Mouse (Mus musculus) heart, embryonic 15.5 days (tissue): ENCODE data around the gene Kcnh6. TPM values are rescaled to one million over a fixed set of nuclear protein-coding genes. Genes with fewer than 3 reads are reported as not detected.

Experiments
- ATAC-seq: fragments of 200-750 bp; cut with Nextera tagmentation; replicated peaks from 2 replicates; pipeline ENCODE4 v1.8.0; 2017; ENCODE audit warnings: low read depth, moderate TSS enrichment; ENCODE audit not compliant: insufficient number of reproducible peaks, insufficient read depth, low FRiP score
- H3K27ac ChIP-seq: fragments of 300-500 bp; sonication (generic); 2 replicates; pipeline ENCODE4 v1.5.1; 2015; ENCODE audit warnings: mild to moderate bottlenecking, inconsistent platforms
- H3K27me3 ChIP-seq: fragments of 300-500 bp; sonication (generic); 2 replicates; pipeline ENCODE4 v1.6.1; 2015; ENCODE audit warnings: inconsistent platforms
- H3K36me3 ChIP-seq: fragments of 300-500 bp; sonication (generic); 2 replicates; pipeline ENCODE4 v1.6.1; 2015; ENCODE audit warnings: mild to moderate bottlenecking, inconsistent platforms
- H3K4me1 ChIP-seq: fragments of 300-500 bp; sonication (generic); replicated peaks from 2 replicates; pipeline ENCODE4 v1.6.1; 2015; ENCODE audit warnings: inconsistent platforms
- H3K4me2 ChIP-seq: fragments of 300-500 bp; sonication (generic); 2 replicates; pipeline ENCODE4 v1.6.1; 2015; ENCODE audit warnings: inconsistent platforms, mild to moderate bottlenecking, moderate library complexity
- H3K4me3 ChIP-seq: fragments of 300-500 bp; sonication (generic); 2 replicates; pipeline ENCODE4 v1.5.1; 2015; ENCODE audit warnings: mild to moderate bottlenecking, inconsistent platforms
- H3K9ac ChIP-seq: fragments of 300-500 bp; sonication (generic); 2 replicates; pipeline ENCODE4 v1.6.1; 2015; ENCODE audit warnings: mild to moderate bottlenecking, inconsistent platforms
- H3K9me3 ChIP-seq: fragments of 300-500 bp; sonication (generic); replicated peaks from 2 replicates; pipeline ENCODE4 v1.6.1; 2016; ENCODE audit warnings: inconsistent platforms
- WGBS: fragments of 180-500 bp; shearing (Covaris S2); methylation state at CpG from one replicate; pipeline ENCODE4 v1.1.7; 2015; ENCODE audit warnings: mixed read lengths; 5-methylcytosine and 5-hydroxymethylcytosine counted together
- polyA plus RNA-seq: library from polyadenylated mRNA; unstranded; fragments of >200 nt; fragmentation: Nextera tagmentation; extraction: Ambion mirVana; gene quantifications from 2 replicates; pipeline ENCODE4 v1.2.1, GENCODE M21; 2015

Kcnh6 gene
- polyA plus RNA-seq, 1 experiment from 2014 or later = 0.08 TPM

DNA sequence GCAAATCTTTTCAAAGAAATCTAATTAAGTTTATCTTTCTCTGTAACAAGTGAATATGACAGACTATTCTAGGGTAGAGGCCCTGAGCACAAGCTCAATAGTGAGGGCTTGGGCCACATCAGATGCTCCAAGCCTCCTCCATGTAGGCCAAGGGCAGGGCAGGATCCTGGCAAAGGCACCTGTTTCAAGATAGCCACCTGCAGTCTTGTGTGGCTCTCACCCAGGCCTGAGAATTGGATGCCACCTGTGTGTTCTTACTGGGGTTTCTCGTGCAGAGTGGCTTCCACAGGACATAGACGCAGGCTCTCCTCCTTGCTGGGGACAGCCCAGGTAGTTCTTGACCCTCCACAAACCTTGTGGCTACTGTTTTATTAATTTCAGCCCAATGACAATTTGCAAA is 29.7 kb upstream of the Kcnh6 start:
- no peak for ATAC-seq
- WGBS = 68% methylated on average over 2 of the region's 2 CpGs
- H3K27me3 ChIP-seq = 0 out of 2 replicates have a peak, but pooled peaks cover 20% of the 10 kb centered on the region

DNA sequence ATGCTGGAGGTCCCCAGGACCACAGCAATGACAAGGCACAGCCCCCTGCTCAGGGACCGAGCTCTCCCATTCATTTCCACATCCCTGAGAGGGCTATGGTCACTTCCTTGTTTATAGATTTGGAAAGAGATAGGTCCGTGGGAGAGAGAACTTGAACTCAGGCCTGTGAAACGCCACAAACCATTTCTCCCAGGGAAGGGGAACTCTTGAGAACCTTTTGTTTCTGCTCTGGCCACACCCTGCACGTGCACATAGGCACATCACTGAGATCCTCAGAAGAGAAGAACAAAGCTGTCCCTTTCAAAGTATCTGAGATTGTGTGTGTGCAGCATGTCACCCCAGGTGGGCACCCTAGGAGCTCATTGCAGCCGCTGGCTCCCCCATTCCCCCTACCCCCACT is 29.3 kb upstream of the Kcnh6 start:
- Histone ChIP-seq H3K4me2 (no peak overlapping the region), H3K36me3 (no peaks in the 10 kb centered on the region), H3K9ac (no peak overlapping the region), H3K27me3 (0 out of 2 replicates have a peak, but pooled peaks cover 20% of the 10 kb centered on the region), H3K27ac (no peak overlapping the region), H3K9me3 (no peaks in the 10 kb centered on the region), H3K4me3 (no peak overlapping the region), H3K4me1 (no peaks in the 10 kb centered on the region)
- 52% methylated on average over 5 of the region's 5 CpGs for WGBS
- ATAC-seq = no peak

More for the DNA sequence above, 29.7 kb upstream of the Kcnh6 start:
- H3K4me2 ChIP-seq = no peak overlapping the region
- H3K36me3 ChIP-seq = no peaks in the 10 kb centered on the region
- no peak overlapping the region for H3K27ac ChIP-seq
- no peaks in the 10 kb centered on the region for H3K4me1 ChIP-seq
- no peak overlapping the region for H3K4me3 ChIP-seq
- H3K9ac ChIP-seq = no peak overlapping the region
- H3K9me3 ChIP-seq = no peaks in the 10 kb centered on the region

DNA sequence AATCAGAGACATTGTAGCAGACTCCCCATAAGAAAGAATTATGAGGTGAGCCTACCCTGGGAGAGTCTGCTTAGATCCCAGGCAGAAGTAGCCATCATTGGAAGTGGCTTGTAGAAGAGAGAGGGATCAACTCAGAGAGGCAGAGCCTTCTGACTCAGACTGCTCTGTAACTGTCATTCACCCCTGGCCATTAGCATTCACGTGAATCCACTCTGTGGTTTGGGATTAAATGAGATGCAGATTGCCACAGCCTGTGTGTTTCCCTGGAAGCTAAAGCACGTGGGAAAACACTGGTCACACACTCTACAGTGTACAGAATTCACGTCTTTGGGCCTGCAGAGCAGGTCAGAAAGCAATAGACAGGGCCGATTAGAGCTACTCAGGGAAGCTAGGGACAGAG is 23.5 kb upstream of the Kcnh6 start:
- no peak for ATAC-seq
- Histone ChIP-seq H3K27me3 (0 out of 2 replicates have a peak, but pooled peaks cover 8% of the 10 kb centered on the region), H3K4me1 (no peaks in the 10 kb centered on the region; the same call in 1 of the 2 replicates), H3K36me3 (no peaks in the 10 kb centered on the region), H3K4me2 (no peak overlapping the region), H3K9me3 (no peaks in the 10 kb centered on the region), H3K27ac (no peak overlapping the region), H3K9ac (no peak overlapping the region), H3K4me3 (no peak overlapping the region)
- WGBS = 68% methylated on average over 4 of the region's 4 CpGs

DNA sequence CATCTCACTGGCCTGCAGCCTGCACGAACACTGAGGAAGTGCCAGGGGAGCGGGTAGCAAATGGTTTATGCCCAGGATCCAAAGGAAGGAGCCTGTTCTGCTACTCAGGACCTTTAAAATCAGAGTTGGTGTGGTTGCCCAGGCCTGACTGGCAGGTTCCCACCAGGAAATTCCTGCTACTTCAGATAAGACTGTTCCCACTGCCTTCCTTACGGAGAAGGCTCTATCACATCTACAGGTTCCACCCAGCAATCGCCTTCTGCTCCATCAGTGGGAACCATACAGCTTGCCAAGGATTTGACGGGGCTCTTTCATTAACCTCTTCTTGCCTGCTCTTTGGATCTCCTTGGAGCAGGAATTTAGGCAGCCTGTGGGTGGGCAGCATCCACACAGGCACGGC is 20.5 kb upstream of the Kcnh6 start:
- H3K4me1 ChIP-seq = no peaks in the 10 kb centered on the region; the same call in 1 of the 2 replicates
- no peak overlapping the region for H3K27ac ChIP-seq
- 0 out of 2 replicates have a peak, but pooled peaks cover 1% of the 10 kb centered on the region for H3K27me3 ChIP-seq
- H3K36me3 ChIP-seq = no peaks in the 10 kb centered on the region
- no peak overlapping the region for H3K4me3 ChIP-seq
- H3K9me3 ChIP-seq = no peaks in the 10 kb centered on the region
- H3K9ac ChIP-seq = no peak overlapping the region
- 48% methylated on average over 6 of the region's 6 CpGs for WGBS
- H3K4me2 ChIP-seq = no peak overlapping the region
- no peak for ATAC-seq

DNA sequence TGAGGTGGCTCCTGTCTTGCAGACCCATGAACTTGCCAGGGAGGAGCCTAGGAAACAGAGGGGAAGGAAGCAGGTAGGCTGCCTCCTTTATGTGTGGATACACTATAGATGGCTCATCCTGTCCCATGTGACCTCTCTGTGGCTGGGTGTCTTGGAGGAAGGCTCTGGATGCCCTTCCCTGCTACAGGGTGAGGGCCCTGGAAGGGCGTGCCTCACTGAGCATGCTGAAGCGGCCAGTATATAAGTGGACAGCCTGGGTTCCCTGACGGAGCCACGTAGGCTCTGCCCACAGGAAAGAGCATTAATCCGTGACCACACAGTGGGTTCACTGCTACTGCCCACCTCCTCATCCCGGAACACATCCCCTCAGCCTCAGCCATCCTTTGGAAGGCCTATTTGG is 18.5 kb upstream of the Kcnh6 start:
- H3K9ac ChIP-seq = no peak overlapping the region
- no peak for ATAC-seq
- WGBS = 78% methylated on average over 6 of the region's 6 CpGs

DNA sequence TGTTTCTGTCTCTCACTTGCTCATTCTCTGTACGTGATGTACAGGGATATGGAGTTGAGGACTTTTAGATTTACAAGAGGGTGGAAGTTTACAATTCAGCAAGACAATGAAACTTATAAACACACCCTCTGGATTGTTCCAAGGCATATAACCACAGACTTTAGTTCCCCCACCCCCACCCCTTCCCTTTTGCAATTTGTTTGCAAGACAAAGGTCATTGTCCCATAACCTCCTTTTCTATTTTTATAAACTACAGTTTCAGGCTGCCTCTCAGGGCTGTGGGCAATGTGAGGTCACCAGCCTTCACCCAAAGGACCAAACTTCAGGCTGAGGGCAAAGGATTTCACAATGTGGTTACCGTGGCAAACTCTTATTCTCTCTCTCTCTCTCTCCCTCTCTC is 17.7 kb upstream of the Kcnh6 start:
- Histone ChIP-seq H3K27ac (no peak overlapping the region), H3K4me3 (no peak overlapping the region), H3K9ac (no peak overlapping the region), H3K36me3 (no peaks in the 10 kb centered on the region), H3K4me1 (no peaks in the 10 kb centered on the region; the same call in 1 of the 2 replicates), H3K27me3 (no peaks in the 10 kb centered on the region), H3K9me3 (no peaks in the 10 kb centered on the region), H3K4me2 (no peak overlapping the region)
- ATAC-seq = no peak
- 59% methylated on average over 2 of the region's 2 CpGs for WGBS

More for the DNA sequence above, 18.5 kb upstream of the Kcnh6 start:
- Histone ChIP-seq H3K27me3 (no peaks in the 10 kb centered on the region), H3K9me3 (no peaks in the 10 kb centered on the region), H3K4me2 (no peak overlapping the region), H3K27ac (no peak overlapping the region), H3K4me1 (no peaks in the 10 kb centered on the region; the same call in 1 of the 2 replicates), H3K4me3 (no peak overlapping the region), H3K36me3 (no peaks in the 10 kb centered on the region)

DNA sequence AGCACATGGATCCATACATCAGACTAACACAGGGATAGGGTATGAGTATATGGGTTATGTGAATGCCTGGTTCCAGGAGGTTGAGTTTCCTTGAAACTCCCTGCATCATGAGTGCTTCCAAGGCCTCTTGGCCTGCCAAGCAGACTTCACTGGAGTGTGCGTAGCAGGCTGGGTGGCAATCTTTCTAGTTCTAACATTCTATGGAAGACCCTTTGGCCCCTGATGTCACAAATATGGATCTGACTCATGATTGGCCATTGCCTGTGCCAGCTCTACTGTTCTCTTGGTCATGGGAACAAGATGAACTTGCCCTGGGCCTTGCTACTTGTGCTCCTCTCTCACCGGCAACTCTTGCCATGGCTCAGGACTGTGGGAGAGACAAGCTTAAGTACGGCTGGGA is 13.5 kb upstream of the Kcnh6 start, which contains the start of gene Ace3:
Gene Ace3, plus strand, starts transcription at position 301 of the 400 bp plus-strand sequence.
- no peak for ATAC-seq
- H3K27me3 ChIP-seq = no peaks in the 10 kb centered on the region
- H3K4me3 ChIP-seq = no peak within 1 kb of the TSS
- no peaks in the 10 kb centered on the region for H3K36me3 ChIP-seq
- H3K9ac ChIP-seq = no peak within 1 kb of the TSS
- H3K4me1 ChIP-seq = no peaks in the 10 kb centered on the region
- H3K27ac ChIP-seq = no peak within 1 kb of the TSS
- no peak within 1 kb of the TSS for H3K4me2 ChIP-seq
- H3K9me3 ChIP-seq = no peaks in the 10 kb centered on the region
- WGBS = 89% methylated on average over 3 of the region's 3 CpGs

DNA sequence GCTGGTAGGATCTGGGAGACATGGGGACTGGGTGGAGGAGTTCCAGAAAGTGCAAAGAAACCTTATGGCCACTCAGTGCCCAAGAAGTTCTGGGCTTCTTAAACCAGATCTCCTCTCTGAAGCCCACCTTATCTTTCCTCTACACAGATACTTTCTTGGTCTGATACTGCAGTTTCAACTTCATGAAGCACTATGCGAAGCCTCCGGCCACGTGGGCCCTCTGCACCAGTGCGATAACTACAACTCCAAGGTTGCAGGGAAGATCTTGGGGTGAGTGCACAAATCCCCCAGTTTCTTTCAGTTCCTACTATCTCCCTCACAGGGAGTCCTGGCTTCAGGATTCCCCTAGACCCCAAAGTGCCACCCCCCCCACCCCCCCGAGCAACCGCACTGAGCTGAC is 7.9 kb upstream of the Kcnh6 start:
- 88% methylated on average over 6 of the region's 6 CpGs for WGBS

DNA sequence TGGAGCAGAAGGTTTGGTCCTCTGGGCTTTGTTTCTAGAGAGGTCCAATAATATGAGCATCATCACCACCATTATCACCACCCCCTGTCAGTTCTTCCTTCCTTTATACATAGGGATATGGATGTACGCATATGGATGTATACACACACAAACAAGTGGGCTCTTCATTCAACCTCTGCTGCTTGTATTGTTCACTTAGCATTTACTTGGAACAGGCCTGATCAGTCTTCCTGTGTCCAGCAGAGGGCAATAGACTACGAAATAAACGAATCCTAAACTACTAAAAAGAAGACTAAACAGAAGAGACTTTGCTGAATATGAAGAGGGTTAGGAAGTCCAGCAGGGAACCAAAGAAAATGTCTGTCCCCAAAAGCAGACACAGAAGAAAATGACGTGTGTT is 6.2 kb upstream of the Kcnh6 start:
- H3K9ac ChIP-seq = no peak overlapping the region
- H3K27ac ChIP-seq = no peak overlapping the region
- no peaks in the 10 kb centered on the region for H3K4me1 ChIP-seq
- H3K9me3 ChIP-seq = no peaks in the 10 kb centered on the region
- no peak for ATAC-seq
- no peak overlapping the region for H3K4me2 ChIP-seq
- 32% methylated on average over 4 of the region's 4 CpGs for WGBS
- no peaks in the 10 kb centered on the region for H3K36me3 ChIP-seq
- H3K4me3 ChIP-seq = no peak overlapping the region
- no peaks in the 10 kb centered on the region; the same call in 1 of the 2 replicates for H3K27me3 ChIP-seq

More for the DNA sequence above, 7.9 kb upstream of the Kcnh6 start:
- H3K9ac ChIP-seq = no peak overlapping the region
- no peak overlapping the region for H3K27ac ChIP-seq
- no peaks in the 10 kb centered on the region for H3K9me3 ChIP-seq
- H3K4me2 ChIP-seq = no peak overlapping the region
- no peaks in the 10 kb centered on the region; the same call in 1 of the 2 replicates for H3K27me3 ChIP-seq
- no peak for ATAC-seq
- no peak overlapping the region for H3K4me3 ChIP-seq
- H3K4me1 ChIP-seq = no peaks in the 10 kb centered on the region
- H3K36me3 ChIP-seq = no peaks in the 10 kb centered on the region

DNA sequence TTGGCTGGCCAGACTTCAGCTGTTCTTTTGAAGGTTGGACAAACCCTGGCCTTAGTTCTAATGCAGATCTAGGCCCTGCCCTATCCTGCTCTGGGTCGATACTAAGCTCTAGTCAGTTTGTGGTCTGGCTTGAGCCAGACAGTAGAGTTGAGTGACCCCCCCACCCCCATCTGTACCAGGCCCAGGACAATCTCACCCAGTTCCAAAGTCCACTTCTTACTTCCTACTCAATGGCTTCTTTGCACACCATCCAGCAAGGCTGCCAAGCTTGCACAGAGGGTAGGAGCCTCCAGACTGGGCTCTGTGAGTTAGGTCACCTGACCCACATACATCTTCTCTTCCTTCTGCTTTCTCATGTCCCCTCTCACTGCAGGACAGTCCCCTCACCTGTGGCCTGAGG is 3.3 kb upstream of the Kcnh6 start:
- peaks cover 3% of the 10 kb centered on the region for H3K4me1 ChIP-seq
- ATAC-seq = no peak
- H3K36me3 ChIP-seq = no peaks in the 10 kb centered on the region
- H3K27ac ChIP-seq = no peak overlapping the region
- no peaks in the 10 kb centered on the region for H3K9me3 ChIP-seq
- peaks cover 22% of the 10 kb centered on the region for H3K27me3 ChIP-seq
- no peak overlapping the region for H3K4me3 ChIP-seq
- no peak overlapping the region for H3K4me2 ChIP-seq
- 71% methylated on average over 1 of the region's 1 CpGs for WGBS
- H3K9ac ChIP-seq = no peak overlapping the region

DNA sequence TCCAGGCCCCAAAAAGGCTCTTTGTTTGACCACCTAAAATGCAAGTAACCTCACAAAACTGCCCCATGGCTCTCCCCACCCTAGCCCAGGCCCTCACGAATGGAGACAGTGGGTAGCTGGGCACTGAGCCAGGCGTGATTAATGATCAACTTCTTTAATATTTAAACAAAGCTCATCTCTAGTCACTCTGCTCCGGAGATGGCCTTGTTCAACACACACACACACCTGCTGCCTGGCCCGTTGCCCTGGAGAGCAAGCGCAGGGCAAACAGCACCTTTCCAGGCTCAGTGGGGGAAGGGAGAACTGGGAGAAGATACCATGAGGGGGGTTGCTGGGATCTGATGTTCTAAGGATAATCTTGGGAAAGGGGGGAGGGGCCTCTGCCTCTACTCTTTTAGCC is 2.0 kb upstream of the Kcnh6 start:
- peaks cover 3% of the 10 kb centered on the region for H3K4me1 ChIP-seq
- H3K27ac ChIP-seq = no peak overlapping the region
- peaks cover 35% of the 10 kb centered on the region for H3K27me3 ChIP-seq
- WGBS = 46% methylated on average over 5 of the region's 5 CpGs
- H3K4me3 ChIP-seq = no peak overlapping the region
- no peaks in the 10 kb centered on the region for H3K36me3 ChIP-seq
- no peak overlapping the region for H3K4me2 ChIP-seq
- H3K9ac ChIP-seq = no peak overlapping the region
- no peak for ATAC-seq
- no peaks in the 10 kb centered on the region for H3K9me3 ChIP-seq

DNA sequence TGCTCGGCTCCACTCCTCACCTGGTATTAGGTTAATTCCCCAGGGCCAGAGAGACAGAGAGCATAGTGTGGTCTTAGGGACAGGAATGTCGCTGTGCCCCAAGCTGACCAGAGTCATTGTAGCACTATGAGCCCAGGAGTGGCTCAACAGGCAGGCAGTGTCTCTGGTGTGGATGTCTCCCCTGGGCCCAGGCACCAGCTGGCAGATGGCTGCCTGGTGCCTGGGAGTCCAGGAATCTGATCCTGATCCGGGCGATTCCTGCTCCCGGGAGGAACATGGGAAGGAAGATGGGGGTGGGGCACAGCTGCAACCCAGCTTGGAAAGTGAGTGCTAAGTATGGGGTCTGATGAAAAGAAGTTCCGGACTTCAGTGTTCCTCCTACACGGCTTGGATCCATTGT is 4.8 kb downstream of the Kcnh6 start:
- Histone ChIP-seq H3K36me3 (no peaks in the 10 kb centered on the region), H3K4me3 (no peak overlapping the region), H3K27ac (no peak overlapping the region), H3K4me1 (peaks cover 18% of the 10 kb centered on the region), H3K9me3 (no peaks in the 10 kb centered on the region), H3K27me3 (peaks cover 52% of the 10 kb centered on the region), H3K4me2 (no peak overlapping the region), H3K9ac (no peak overlapping the region)
- WGBS = 46% methylated on average over 7 of the region's 7 CpGs
- no peak for ATAC-seq
